Mouse (Mus musculus) liver, adult 2 months (tissue): ENCODE measurements around the gene Zfp113.

Source experiments
- CTCF ChIP-seq: fragments of 200-500 bp; IDR thresholded peaks from 2 replicates; pipeline ENCODE4 v1.5.1; 2011; ENCODE audit warnings: low read depth, low read length, control low read depth
- POLR2A ChIP-seq: fragments of 200-500 bp; IDR thresholded peaks from 2 replicates; pipeline ENCODE4 v1.6.1; 2011; ENCODE audit warnings: low read length, control low read depth; ENCODE audit not compliant: insufficient read depth; ENCODE audit errors: extremely low read depth

DNA sequence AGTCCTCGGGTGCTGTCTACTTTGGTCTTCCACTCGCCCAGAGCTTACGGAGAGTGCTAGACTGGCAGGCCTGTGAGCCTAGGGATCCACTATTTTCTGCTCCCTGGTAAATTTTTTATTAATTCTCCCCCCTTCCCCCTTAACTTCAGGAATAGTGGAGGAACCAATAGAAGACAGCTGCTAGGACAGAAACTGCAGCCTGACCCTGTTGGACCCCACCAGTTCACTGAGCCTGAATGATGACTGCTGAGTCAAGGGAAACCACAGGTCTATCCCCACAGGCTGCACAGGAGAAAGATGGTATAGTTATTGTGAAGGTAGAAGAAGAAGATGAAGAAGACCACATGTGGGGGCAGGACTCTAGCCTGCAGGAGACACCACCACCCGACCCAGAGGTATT, 62.8 kb downstream of the Zfp113 start:
- TF ChIP-seq POLR2A: no peak
- TF ChIP-seq CTCF: no peak
